Mouse (Mus musculus): ENCODE data around the gene Sfpq. TPM values are rescaled to one million over a fixed set of nuclear protein-coding genes. Genes with fewer than 3 reads are reported as not detected.

Sfpq gene
- polyA plus RNA-seq, 1 experiment from 2014 or later: 98.9 TPM

DNA sequence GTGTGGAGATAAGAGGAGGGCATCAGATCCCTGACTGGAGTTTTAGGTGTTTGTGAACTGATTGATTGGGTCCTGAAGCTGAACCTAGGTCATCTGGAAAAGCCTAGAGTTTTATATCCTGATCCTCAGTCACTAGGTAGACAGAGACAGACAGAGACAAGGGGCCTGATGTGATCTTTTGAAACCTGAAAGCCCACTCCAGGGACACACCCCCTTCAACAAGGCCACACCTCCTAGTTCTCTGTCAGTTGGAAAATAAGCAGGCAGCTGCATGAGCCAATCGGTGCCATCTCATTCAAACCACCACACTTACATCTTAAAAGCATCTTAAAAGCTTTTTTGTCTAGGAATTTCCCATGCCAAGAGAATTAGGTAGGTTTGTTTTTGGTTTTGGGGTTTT is 59.7 kb downstream of the Sfpq start:
- H3K4me3 ChIP-seq: no peak overlapping the region
- 51% methylated on average over 1 of the region's 1 CpGs for WGBS
- no peaks in the 10 kb centered on the region for H3K27me3 ChIP-seq
- H3K4me2 ChIP-seq (replicated peaks): no peak overlapping the region
- peaks cover 20% of the 10 kb centered on the region for H3K4me1 ChIP-seq
- H3K9ac ChIP-seq (replicated peaks): no peak overlapping the region; the same call in 1 of the 2 replicates
- H3K27ac ChIP-seq (replicated peaks): no peak overlapping the region
- H3K9me3 ChIP-seq: no peaks in the 10 kb centered on the region
- H3K36me3 ChIP-seq: no peaks in the 10 kb centered on the region
- no peak for ATAC-seq (replicated peaks)

DNA sequence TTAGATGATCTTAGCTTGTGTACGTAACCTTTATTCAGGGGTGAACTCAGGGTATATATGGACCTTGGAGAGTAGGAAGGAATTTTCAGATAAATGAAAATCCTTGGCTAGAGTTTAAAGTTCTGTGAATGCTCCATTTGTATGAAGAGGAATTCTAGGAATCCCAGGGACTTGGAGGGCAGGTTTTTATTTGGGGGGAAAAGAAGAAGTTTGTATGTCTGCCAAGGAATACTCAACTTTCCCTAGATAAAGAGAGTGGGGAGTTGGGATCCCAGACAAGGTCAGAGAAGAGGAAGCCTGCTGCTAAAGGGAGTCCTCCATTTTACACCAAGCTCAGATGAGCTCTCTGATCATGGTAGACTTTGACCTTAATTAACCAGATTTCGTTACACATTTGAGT is 62.0 kb downstream of the Sfpq start:
- ATAC-seq (replicated peaks): no peak
- H3K4me3 ChIP-seq: no peak overlapping the region
- no peak overlapping the region for H3K27ac ChIP-seq (replicated peaks)
- peaks cover 13% of the 10 kb centered on the region for H3K4me1 ChIP-seq
- no peaks in the 10 kb centered on the region for H3K27me3 ChIP-seq
- 93% methylated on average over 2 of the region's 2 CpGs for WGBS
- H3K36me3 ChIP-seq: peaks cover 3% of the 10 kb centered on the region; the same call in 1 of the 2 replicates
- H3K4me2 ChIP-seq (replicated peaks): no peak overlapping the region
- no peaks in the 10 kb centered on the region for H3K9me3 ChIP-seq
- no peak overlapping the region for H3K9ac ChIP-seq (replicated peaks)

DNA sequence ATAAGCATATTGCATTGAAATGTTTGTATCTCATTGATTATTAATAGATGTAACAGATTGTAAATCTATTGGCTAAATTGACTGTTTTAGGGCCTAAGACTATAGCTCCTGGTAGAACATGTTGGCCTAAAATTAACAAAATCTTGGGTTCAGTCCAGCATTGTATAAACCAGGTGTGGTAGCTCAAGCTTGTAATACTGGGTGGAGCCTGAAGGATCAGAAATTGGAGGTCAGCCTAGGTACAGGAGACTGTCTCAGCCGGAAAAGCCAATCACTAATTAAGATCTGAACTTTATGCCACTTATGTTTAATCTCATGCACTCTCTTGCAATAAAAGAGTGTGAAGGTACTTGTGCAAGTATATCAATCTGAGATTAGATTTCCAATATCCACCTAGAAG is 64.6 kb downstream of the Sfpq start:
- Histone ChIP-seq H3K4me2 (replicated peaks) (no peak overlapping the region), H3K27me3 (no peaks in the 10 kb centered on the region), H3K9ac (replicated peaks) (no peak overlapping the region), H3K36me3 (peaks cover 15% of the 10 kb centered on the region), H3K4me3 (no peak overlapping the region), H3K4me1 (no peaks in the 10 kb centered on the region), H3K27ac (replicated peaks) (no peak overlapping the region), H3K9me3 (no peaks in the 10 kb centered on the region)
- WGBS: 76% methylated on average over 1 of the region's 1 CpGs
- ATAC-seq (replicated peaks): no peak

Other genes with a start within 250 kb of the Sfpq start
- gene Zmym4, start 53.2 kb upstream of the Sfpq start, polyA plus RNA-seq (2015; fragmentation: Nextera tagmentation; extraction: Ambion mirVana): 26.3 and 31.3 TPM in 2 replicates
- 28.3 and 31.3 TPM in 2 replicates for gene Zmym1, start 39.8 kb downstream of the Sfpq start, polyA plus RNA-seq (2015; fragmentation: Nextera tagmentation; extraction: Ambion mirVana)
- 32.6 and 35.0 TPM in 2 replicates for gene Zmym6, start 56.1 kb downstream of the Sfpq start, polyA plus RNA-seq (2015; fragmentation: Nextera tagmentation; extraction: Ambion mirVana)
- 13.1 and 14.2 TPM in 2 replicates for gene Tmem35b, start 102.4 kb downstream of the Sfpq start, polyA plus RNA-seq (2015; fragmentation: Nextera tagmentation; extraction: Ambion mirVana)
- 11.6 and 12.5 TPM in 2 replicates for gene Dlgap3, start 147.9 kb downstream of the Sfpq start, polyA plus RNA-seq (2015; fragmentation: Nextera tagmentation; extraction: Ambion mirVana)
- gene Smim12, start 222.5 kb downstream of the Sfpq start, polyA plus RNA-seq (2015; fragmentation: Nextera tagmentation; extraction: Ambion mirVana): 52.2 and 53.8 TPM in 2 replicates

All from forebrain, embryonic 15.5 days (tissue).